Mouse (Mus musculus) liver (tissue): Measurements from ENCODE around the gene Dcst2.

ENCODE experiments used
- DNase-seq: peaks from one replicate; pipeline ENCODE4 v3.0.0-alpha.2; 2020; ENCODE audit warnings: mixed read lengths

Dcst2 gene

DNA sequence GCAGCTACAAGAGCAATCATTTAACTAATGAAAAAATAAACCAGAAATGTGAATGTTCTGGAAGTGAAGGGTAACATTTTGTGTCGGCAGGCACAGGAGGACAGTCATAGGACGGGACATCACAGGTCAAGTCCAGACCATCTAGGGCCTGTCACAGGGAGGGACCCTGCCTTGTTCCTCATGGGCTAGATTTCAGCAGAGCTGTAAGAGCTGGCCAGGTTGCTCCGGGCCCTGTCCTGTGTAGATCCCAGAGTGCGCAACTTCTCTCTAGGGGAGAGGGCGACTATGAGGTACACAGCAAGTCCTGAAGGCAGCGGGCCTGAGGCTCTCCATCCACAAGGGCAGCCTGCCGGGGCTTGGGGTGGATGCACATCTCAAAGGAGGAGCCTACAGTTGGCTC, at the start of gene Dcst2:
Dcst2 (plus strand) TSS at position 301 of the 400 bp plus-strand sequence.
- no peak for DNase-seq

DNA sequence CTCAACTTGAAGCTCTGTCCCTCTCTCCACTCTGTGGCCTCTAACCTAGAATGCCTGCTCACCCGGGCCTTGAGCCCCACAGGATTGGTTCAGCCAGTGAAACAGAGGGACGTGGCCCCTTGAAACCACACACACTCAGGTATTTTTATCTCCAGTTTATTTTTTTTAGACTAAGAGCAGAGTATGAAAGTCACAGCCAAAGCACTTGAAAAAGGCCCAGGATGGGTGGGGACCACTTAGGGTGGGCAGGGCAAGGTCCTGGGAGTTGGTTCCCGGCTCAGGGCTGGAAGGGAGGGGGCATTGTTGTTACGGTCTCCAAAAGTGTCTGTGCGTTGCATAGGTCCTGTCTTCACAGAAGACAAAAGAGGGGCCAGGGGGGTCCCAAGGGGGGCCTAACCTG, 47.4 kb upstream of the Dcst2 start:
- DNase-seq = no peak

DNA sequence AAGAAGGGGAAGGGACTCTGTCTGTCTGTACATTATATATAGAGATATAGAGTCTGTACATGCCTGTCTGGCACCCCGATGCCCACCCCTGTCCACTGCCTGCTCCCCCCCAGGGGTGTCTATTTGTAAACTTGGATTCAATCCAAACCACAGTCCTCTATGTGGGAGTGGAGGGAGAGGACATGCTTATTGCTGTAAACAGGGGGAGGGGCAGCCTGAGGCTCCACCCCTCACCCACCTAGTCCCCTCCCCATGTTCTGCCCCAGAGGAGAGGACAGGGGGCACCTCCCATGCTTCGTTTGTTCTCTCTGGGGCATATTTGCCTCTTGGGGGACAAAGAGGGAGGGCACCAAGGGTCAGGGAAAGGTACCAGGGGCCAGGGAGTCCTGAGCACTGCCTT, 47.0 kb upstream of the Dcst2 start:
- DNase-seq = no peak

DNA sequence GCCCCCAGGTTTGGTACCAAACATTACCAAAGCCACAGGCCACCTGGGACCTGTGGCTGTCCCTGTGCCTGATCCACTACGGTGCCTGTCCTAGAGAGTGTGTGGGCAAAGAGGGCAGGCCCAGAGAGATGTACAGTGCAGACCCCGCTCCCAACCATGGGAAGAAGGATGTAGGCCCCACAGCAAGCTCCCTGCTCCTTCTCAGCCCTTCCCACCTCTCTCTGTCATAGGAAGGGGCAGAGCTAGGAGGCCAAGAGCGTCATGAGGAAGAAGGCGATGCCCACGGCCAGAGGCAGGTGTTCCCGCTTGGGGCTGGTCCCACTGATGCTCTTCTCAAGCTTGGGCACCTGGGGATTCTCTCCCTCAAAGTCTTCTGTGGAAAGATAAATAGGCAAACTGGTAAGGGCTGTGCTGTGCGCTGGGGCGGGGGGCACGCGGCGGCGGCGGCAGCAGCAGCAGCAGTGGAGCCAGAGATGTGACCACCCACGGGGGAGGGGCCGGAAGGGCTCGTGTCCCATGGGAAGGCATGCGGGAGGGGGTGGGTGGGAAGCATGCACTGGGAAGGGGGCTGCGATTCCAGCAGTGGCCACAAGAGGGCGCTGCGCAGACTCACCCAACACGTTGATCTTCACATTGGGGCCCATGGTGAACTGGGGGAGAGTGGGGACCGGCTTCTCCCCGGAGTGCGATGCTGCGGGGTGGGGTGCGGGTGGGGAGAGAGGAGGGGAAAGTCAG, 46.4 kb upstream of the Dcst2 start:
- peak; percentile 74 for DNase-seq

DNA sequence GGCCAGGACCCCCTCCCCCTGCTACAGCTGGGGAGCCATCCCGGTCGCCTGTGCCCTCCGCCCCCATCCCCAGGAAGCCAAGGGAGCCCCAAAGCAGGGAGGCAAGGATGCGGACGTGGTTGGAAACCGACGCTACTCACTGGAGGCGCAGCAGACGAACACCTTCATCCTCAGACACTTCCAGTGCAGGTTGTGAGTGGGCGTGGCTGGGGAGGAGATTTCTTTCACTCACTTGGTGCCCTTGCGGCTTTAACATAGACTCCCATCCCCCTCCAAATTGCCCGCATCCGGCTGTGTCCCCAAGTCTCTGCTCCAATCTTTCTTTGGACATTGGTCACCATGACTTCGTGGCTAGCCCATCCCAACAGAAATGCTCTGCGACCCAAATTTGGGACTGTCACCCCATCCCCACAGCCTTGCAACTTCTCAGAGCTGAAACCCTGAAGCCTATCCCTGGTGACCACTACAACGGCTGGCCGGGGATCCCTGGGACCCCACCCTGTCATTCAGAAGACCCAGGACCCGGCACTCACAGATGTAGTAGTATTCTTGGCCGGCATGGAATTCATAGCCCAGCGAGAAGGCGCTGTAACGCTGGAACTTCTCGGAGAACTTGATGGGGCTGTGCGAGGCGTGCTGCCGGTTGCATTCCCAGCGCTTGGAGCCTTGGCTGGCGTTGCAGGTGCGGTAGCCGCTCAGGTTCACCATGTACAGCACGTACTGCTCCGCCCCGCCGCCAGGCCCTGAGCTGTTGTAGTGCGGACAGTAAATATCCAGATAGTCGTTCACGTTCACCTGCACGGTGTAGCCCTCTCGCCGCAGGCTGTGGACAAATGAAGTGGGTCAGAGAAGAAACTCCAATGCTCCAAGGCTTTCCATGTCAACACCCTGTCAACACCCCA, 45.6 kb upstream of the Dcst2 start:
- no peak for DNase-seq

DNA sequence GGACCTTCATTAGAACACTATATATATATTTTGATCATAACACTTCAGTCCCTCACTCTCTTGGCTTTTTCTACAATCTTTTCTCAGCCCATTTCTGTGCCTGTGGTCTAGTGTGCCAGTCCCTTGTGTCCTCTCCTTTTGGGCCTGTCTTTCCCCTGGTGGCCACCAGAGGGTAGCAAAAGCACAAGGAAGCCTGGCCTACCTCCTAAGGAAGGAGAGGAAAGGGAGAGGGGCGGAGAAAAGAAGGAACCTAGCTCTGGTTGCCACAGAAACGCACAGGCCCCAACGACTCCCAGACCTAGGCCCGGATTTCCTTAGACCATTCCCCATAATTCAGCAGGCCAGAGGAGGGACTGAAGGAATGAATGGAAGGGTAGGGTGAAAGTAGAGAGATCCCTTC, 44.9 kb upstream of the Dcst2 start:
- DNase-seq = peak; percentile 76

DNA sequence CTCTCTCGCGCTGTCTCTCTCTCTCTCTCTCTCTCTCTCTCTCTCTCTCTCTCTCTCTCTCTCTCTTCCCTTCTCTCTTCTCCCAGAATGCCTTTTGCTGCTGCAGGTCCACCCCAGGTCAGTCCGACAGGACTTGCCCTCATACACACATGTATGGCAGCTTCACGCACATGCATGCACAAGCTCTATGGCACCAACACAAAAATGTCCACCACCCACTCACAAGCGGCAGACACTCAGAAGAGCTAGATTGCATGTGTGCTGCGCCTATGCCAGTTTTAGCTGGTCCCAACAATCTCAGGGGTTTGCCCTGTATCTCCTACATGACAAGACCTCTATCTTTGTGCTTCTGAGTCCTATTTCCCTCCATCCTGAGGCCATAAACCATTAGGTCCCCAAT, 44.5 kb upstream of the Dcst2 start:
- DNase-seq = no peak

DNA sequence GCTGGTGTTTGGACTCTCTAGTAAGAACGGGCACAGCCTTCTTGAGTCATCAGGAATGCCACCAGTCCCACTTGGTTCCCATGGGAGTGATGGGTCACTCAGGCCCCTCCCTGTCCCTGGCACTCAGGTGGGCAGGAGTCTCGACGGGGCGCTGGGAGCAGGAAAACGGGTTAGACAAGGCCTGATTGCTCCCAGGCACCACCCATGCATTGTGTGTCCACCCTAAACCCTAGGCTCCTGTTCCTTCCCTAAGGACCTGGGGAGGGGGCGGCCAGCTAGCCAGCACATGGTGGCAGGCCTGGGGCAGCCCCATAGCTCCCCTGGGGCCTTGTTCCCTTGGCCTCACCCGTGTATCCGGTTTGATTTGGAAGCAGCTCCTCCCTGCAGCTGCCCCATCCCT, 43.5 kb upstream of the Dcst2 start:
- no peak for DNase-seq

DNA sequence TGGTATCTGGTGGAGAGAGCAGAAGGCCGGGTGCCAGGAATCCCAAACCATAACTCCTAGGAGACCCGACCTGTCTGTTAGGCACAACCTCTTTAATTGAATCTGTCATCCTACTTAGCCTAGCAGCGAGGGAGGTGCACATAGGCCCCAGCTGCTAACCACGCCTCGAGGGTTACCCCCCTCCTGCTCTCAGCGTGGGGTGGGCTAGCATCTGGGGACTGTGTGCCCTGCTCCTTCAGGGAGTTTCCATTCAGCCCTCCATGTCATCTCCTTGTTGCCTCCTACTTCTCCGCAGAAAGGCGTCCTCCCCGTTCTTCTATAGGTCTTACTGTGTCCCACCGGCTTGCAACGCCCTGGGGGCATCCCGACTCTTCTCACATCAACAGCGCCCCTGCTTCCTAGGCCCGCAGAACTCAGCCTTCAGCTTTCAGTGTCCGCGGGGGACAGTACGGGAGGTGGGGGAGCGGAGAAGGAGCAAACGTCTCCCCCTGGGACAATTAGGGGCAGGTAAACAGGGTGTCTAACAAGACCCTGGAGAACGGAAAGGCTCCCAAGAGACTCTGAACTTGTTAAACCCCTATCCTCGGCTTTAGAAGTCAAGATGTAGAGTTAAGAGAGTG, 42.7 kb upstream of the Dcst2 start:
- no peak for DNase-seq

DNA sequence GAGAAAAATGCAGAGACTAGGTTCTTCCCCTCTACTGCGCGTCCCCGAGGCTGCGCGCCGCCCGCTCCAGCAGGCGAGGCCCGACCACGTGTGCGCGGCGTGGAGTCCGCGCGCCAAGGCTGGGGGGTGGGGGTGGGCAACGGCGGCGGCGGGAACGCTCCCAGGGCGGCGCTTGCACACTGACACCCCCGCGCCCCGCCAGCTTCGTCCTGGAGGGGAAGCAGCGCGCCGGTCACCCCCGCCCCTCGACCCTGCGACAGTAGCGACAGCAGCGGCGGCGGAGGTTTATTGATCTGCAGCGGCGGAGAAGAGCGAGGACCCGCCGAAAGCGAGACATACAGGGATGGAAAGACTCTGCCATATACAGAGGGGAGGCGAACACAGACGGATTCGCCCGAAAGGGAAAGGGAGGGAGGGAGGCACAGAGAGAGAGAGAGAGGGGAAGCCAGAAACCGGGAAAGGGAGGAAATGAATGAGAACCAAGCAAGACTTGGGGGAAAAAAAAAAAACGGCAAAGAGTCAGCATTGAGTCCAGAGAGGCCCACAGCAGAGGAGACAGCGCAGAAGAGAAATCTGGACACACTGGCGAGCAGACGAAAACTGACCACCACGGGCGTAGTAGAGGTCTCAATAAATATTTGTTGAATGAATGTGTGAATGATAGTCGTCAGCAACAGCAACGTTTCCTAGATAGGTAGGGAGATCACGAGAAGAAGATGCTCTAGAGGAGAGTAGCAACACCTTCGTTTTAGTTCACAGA, 42.0 kb upstream of the Dcst2 start:
- no peak for DNase-seq

DNA sequence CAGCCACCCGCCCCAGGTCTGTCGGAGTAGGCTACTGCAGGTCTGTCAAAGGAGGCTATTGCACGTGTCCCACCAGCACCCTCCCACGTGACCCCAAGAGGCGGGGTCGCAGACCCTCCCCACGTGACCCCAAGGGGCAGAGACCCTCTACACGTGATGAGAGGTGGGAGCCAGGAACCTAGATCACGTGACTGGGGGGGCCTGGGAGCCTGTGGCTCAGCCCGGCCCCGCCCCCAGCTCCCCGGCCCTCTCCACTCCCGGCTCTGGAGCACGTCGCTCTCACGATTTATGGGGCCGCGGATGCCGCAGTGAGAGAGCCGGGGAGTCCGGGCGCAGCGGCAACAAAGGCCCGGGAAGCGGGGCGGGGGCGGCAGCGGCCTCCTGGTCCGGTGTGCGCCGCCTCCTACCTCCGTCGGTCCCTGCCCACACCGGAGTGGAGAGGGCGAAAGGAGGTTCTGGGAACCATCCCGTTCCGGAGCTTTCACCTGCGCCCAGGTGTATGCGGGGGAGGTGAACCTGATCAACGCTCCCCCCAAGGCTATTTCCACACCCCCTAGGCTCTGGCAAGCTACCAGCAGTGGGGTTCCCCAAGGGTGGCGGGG, 41.1 kb upstream of the Dcst2 start:
- DNase-seq = peak; percentile 38

DNA sequence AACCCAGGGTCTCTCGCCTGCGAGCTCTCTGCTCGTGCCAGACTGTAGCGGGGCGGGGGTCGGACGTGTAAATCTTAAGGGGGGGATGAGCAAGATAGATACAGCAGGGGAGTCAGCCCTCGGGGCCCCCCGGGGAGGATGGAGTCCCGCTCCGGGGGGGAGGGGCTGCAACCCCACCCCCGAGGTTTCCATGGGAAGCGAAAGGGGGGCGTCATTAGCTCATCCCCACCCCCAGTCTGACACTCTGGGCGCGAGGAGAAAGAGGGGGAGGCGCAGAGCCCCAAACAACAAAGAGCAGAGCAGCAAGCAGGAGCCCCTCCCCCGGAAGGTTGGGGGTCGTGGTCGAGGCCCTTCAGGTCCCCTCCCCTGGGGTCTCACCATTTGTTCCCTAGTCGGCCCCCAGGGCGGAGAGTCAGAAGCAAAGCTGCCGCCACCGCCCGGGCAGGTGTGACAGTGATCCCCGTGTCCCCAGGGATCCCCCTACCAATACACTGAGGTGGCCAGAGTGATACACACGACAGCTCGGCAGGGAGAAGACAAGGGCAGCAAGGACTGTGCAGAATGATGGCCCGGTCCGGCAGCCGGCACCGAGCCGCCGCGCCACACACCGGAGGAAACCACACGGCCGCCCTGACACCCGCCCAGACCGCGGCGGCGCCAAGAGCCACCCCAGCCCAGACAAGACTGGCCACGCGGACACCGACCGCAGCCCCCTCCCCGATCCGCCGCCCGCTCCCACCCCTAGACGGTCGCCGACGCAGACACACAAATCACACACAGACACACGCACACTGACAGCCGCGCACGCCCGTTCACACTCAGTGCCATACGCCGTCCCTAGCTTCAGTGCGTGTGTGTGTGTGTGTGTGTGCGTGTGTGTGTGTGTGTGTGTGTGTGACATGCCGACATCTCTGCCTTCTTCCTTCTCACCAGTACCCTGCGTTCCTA, 40.3 kb upstream of the Dcst2 start:
- no peak for DNase-seq

DNA sequence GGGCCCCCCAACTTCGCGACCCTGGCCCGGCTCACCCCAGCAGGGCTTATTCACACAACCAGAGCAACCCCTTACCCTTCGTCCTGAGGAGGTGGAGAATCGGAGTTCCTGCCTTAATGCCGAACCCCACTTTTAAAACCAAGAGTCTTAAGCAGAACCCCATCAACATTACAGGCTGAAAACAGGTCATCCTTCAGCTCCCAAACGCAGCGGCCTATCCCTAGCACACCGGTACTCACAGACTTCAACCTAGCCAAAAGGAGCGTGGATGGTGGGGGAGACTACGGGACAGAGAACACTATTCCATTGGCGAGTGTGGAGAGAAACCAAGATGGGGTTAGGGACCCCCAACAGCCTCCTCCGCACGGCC, 39.7 kb upstream of the Dcst2 start:
- no peak for DNase-seq

DNA sequence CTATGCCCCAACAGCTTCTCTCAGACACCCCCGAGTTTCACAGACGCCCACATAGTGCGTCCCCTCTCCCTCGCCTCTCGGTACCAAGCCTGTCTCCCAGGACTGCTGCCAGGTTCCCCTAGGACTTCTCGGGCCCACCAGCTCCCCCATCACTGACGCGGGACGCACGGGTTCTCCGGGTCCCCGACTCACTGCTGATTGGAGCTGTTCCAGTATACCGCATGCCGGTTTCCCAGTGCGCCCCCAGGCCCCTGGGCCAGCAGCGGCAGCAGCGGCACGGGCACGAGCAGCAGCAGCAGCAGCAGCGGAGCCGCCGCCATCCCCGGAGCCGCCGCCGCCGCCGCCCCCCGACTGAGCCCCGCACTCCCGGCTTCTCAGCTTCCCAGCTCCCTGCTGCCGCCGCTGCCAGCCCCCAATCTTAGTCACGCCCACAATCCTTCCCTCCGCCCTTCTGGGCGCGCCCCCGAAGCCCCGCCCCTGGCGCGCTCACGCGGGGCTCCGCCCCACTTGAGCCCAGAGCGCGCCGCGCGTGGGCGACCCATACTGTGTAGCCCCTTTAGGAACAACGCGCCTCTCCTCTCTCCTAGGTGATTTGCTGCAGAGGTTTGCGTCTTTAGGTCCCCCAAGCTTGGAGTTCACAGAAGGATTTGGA, 39.1 kb upstream of the Dcst2 start, which contains the start of gene Efna3:
Efna3 (minus strand) TSS at position 452 of the 652 bp plus-strand sequence.
- peak; percentile 68 for DNase-seq

DNA sequence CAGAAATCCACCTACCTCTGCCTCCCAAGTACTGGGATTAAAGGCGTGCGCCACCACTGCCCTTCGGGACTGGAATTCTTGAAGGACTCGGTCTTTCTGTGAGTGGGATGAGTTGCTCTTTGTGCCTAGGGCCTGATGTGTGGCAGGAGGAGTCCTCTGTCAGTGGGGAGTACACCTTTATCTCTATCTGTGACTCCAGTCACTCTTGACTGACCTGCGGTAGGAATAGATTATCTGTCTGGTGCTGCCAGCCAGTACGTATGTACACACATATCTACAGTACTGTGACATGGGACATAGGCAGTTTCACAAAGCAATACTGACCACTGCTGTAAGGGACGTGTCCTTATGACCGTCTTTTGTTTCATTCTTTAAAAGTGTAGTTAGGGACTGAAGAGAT, 35.9 kb upstream of the Dcst2 start:
- DNase-seq = no peak

DNA sequence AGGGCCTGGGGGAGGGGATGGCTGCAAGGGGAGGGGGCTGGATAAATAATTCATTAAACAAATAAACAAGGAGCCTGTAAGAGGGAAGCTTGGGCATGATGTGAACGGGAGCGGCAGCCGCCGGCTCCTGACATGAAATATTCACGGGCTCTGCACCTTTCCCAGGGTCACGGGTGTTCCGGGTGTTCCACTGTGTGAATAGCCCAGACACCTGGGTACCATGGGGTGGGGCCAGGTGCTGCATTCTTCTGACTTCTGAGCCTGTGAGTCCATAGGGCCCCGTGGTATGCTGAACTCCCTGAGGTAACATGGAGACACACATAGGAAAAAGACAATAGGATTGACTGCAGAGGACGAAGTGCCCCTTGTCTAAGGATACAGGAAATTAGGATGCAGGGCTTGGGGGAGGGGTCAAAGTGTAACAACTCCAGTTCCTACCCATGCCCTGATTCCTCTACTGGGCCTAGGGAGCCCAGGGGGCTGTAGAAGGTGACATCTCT, 34.4 kb upstream of the Dcst2 start:
- no peak for DNase-seq

DNA sequence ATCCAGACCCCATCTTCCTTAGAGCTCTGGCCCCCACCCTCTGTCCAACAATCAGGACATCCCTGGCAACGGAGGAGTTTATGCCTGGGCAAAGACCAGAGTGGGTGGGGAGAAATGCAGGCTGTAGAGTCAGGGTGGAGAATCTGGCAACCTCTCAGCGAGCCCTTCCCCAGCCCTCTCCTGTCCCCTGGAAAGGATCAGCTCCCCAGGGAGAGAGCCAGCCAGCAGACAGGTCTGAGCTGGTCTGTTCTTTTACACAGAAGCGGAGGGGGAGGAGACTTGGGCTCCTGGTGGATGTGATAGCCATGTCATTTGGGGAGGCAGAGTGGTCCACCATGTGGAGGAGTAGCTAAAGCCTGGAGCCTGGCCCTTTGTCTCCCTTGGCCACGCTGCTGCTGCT, 33.2 kb upstream of the Dcst2 start:
- no peak for DNase-seq

DNA sequence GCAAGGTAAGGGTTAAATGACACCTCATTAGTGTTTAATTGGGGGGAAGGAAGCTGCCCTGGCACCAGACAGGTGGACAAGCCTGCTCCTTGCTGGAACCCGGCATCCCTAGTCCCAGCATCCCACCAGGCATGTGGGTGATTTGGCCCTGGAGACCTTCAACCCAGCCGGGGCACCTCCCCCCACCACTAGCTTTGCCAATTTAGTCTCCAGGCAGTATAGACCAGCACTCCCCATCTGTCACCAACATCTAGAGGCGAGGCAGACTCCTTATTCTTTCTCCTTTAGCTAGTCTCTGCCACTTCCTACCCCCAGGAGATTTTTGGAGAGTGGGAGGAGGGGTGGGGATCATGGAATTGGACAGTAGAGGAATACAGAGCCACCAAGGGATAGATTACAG, 31.4 kb upstream of the Dcst2 start:
- no peak for DNase-seq

DNA sequence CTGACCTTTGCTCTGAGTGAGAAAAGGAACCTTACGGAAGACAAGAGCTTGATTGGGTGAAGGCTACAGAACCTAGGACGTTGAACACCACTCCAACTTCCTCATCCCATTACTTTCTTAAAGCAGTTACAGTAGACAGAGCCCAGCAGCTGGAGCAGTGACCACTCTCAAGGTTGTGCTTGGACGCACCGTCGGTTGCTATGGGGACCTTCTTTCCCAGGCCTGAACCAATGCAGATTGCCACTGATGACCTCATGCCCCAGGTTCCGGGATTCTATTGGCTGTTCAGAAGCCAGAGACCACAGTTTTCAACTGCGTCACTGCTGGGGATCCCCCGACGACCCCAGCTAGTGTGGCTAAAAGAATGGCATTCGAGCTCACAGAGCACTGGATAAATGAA, 30.8 kb upstream of the Dcst2 start:
- DNase-seq = no peak

DNA sequence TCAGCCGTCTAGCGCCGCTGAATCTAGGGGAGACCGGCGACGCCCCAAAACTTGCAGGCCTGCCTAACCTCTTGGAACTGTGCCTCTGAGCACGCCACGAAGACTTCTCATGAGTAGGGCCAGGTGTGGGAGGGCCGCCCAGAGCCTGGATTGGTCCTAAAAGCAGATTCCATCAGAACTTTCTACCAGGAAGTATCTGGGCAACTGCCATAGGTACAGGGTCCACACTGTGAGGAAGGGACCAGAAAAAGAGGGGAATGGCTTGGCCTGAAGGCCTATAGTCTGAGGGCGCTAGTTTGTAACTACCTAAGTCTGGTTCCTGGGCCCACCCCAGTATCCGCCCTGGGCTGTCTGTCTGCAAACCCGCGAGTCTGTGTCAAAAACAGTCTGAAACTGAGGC, 30.2 kb upstream of the Dcst2 start:
- no peak for DNase-seq

DNA sequence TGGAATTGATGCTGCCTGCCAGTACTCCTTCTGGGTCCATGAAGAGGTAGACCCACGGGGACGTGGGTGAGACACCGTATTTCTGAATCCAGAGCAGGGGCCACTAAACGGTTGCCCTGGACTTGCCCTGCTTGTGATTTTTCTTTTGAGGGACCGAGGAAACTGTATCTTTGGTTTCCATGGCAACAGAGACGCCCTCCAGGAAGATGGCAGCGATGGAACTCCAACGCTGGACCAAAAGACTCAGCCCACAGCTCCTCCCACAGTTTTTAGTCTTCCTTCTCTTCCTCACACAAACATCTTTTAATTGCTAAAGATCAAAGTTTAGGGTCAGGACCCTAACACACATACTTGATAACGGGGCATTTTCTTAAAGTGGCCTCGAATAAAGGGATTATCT, 29.8 kb upstream of the Dcst2 start:
- no peak for DNase-seq
